Mouse (Mus musculus): Measurements from ENCODE around the gene Polr2g. TPM values are rescaled to one million over a fixed set of nuclear protein-coding genes. Genes with fewer than 3 reads are reported as not detected.
A peak's percentile ranks its signal among the peaks of the same experiment; 100 is the strongest.

Polr2g gene
- polyA plus RNA-seq, 1 experiment from 2014 or later: 163 TPM

DNA sequence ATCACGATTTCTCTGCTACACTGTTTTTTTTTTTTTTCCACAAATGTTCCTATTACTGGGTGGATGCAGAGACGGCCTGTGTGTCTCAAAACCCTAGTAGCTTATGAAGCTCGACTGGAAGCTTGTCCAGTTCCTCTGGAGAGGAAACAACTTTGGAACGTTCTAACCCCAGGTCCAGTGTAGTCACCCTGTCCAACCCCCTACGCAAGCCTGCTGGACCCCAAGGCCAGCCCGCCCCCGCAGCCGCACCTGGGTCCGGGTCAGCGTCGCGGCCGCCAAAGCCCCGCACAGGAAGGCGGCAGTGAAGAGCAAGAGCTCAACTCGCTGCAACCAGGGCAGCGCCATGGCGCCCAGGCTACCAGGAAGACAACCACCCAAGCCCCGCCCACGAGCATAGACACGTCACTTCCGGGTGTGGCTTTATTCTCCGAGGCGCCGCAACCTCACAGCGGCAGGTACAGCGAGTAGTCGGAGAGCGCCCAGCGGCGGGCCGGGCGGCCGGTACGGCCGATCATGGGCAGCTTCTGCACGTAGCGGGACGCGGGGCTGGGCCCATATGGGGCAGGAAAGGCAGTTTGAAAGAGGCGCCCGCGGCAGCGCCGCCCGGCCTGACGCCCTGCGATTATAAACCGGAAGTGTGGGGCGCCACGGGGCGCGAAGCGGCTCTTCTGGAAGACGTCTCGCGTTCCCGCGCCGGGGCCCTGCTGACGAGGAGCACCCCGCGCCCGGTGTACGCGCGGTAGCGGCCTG is 24.1 kb downstream of the Polr2g start, which contains the start of gene Tmem179b:
Gene Tmem179b, minus strand, starts transcription at position 382 of the 750 bp plus-strand sequence.
- DNase-seq: peak; percentile 98
- Histone ChIP-seq H3K27ac (ENCODE audit: low read depth) (peak within 1 kb of the TSS; percentile 99), H3K27me3 (ENCODE audit: insufficient read depth, low read length) (no peaks in the 10 kb centered on the region), H3K9me3 (ENCODE audit: low read depth, low read length) (no peaks in the 10 kb centered on the region), H3K4me1 (ENCODE audit: insufficient read depth) (no peaks in the 10 kb centered on the region; the same call in none of the 2 replicates), H3K36me3 (ENCODE audit: insufficient read depth) (peaks cover 47% of the 10 kb centered on the region), H3K4me3 (ENCODE audit: low read depth, low read length) (peak within 1 kb of the TSS; percentile 72), H3K4me2 (peak within 1 kb of the TSS; percentile 99), H3K9ac (peak within 1 kb of the TSS; percentile 94)
- TF ChIP-seq CTCF (IDR thresholded peaks at IDR 0.05; ENCODE audit: low read depth): no peak
- peak; percentile 90 for ATAC-seq (ENCODE audit: insufficient read depth)
- under 1% methylated on average over 68 of the region's 68 CpGs for WGBS

DNA sequence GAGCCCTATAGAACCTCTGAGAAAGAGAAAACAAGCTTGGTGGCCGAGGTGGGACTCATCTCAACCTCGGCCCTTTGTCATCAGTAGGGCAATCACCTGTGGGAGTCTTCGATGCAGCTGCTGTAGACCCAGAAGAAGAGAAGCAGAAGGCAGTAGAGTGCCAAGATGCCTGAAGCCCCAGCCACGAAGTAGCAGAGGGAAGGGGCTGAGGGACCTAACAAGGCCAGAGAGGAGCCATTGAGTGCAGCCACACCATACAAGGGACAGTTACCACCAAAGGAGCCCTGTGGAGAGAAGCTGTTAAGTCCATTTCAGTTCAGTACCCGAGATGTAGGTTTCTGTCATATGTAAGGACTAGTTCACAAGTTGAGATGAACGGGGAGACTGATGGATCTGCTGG is 25.0 kb downstream of the Polr2g start:
- Histone ChIP-seq H3K9ac (peak overlapping the region; percentile 94), H3K36me3 (ENCODE audit: insufficient read depth) (peaks cover 51% of the 10 kb centered on the region), H3K27ac (ENCODE audit: low read depth) (peak overlapping the region; percentile 99; the same call in 1 of the 2 replicates)

DNA sequence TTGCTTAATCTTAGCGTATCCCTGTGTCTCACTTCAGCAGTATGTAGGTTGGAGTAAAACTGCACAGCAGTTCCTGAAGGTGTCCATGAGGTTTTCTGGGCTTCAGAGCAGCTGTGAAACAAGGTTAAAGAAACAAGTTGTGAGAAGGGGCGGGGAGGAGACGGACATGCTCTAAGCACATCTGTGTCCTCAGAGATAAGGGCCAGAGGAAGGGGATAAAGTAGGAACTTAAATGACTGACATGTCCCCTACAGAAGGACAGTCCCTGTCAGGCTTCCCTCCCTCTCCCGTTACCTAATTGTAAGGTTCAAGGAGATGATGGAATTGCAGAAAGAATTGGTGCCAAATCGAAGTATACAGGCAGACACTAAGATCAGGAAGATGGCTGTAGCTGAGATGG is 25.4 kb downstream of the Polr2g start:
- 65% methylated on average over 5 of the region's 5 CpGs for WGBS
- Histone ChIP-seq H3K36me3 (ENCODE audit: insufficient read depth) (peaks cover 51% of the 10 kb centered on the region), H3K4me2 (peak overlapping the region; percentile 99), H3K27ac (ENCODE audit: low read depth) (0 out of 2 replicates have a peak overlapping the region, but pooled peaks have one; percentile 99), H3K9me3 (ENCODE audit: low read depth, low read length) (no peaks in the 10 kb centered on the region), H3K4me1 (ENCODE audit: insufficient read depth) (no peaks in the 10 kb centered on the region; the same call in none of the 2 replicates), H3K4me3 (ENCODE audit: low read depth, low read length) (peak overlapping the region; percentile 72), H3K9ac (peak overlapping the region; percentile 94; the same call in 1 of the 2 replicates), H3K27me3 (ENCODE audit: insufficient read depth, low read length) (no peaks in the 10 kb centered on the region)
- ATAC-seq (ENCODE audit: insufficient read depth) (no peak), DNase-seq (no peak)
- no peak for TF ChIP-seq CTCF (IDR thresholded peaks at IDR 0.05; ENCODE audit: low read depth)

More for the DNA sequence above, 25.0 kb downstream of the Polr2g start:
- no peaks in the 10 kb centered on the region for H3K9me3 ChIP-seq (ENCODE audit: low read depth, low read length)
- ATAC-seq (ENCODE audit: insufficient read depth) (no peak), DNase-seq (peak; percentile 15)
- H3K27me3 ChIP-seq (ENCODE audit: insufficient read depth, low read length): no peaks in the 10 kb centered on the region
- H3K4me3 ChIP-seq (ENCODE audit: low read depth, low read length): peak overlapping the region; percentile 72
- H3K4me2 ChIP-seq: peak overlapping the region; percentile 99
- no peak for TF ChIP-seq CTCF (IDR thresholded peaks at IDR 0.05; ENCODE audit: low read depth)
- H3K4me1 ChIP-seq (ENCODE audit: insufficient read depth): no peaks in the 10 kb centered on the region; the same call in none of the 2 replicates
- 51% methylated on average over 6 of the region's 6 CpGs for WGBS

DNA sequence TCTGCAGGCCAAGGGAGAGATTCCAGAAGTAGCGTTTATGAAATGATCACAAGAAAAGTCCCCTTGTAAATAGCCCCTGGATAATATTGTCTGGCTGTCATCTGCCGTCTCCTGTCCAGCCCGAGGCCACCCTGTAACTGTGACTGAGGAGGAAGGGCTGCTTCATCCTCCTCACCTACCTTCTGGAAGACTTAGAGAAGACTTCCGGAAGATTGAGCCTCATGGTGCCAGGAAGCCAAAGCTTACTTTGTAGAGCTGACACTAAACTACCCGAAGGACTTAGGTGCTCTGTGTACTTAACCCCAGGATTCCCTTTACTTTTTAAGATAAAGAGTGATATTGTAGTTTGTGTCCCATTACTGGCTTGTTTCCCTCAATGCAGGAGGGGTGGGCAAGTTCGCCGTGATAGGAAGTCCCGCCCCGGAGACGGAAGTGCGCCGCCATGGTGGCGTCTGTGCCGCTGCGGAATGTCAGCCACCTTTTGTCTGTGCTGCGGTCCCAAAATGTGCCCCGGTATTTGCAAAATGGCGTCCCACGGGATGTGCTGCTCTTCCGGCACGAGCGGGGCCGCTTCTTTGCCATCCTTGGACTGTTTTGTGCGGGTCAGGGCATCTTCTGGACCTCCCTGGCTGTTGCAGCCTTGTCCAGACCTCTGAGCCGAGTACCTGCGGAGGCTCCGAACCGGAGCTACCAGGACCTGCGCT is 27.7 kb downstream of the Polr2g start, which contains the start of gene Tmem223:
Gene Tmem223, plus strand, starts transcription at position 430 of the 704 bp plus-strand sequence.
- peaks cover 69% of the 10 kb centered on the region for H3K36me3 ChIP-seq (ENCODE audit: insufficient read depth)
- no peaks in the 10 kb centered on the region; the same call in none of the 2 replicates for H3K4me1 ChIP-seq (ENCODE audit: insufficient read depth)
- H3K27ac ChIP-seq (ENCODE audit: low read depth): peak within 1 kb of the TSS; percentile 91
- WGBS: 23% methylated on average over 29 of the region's 29 CpGs
- H3K9me3 ChIP-seq (ENCODE audit: low read depth, low read length): no peaks in the 10 kb centered on the region
- ATAC-seq (ENCODE audit: insufficient read depth) (peak; percentile 25; the same call in 1 of the 2 replicates), DNase-seq (peak; percentile 87)
- H3K27me3 ChIP-seq (ENCODE audit: insufficient read depth, low read length): no peaks in the 10 kb centered on the region
- peak; percentile 32; the same call in 1 of the 2 replicates for TF ChIP-seq CTCF (IDR thresholded peaks at IDR 0.05; ENCODE audit: low read depth)
- peak within 1 kb of the TSS; percentile 95 for H3K9ac ChIP-seq
- H3K4me2 ChIP-seq: peak within 1 kb of the TSS; percentile 82
- H3K4me3 ChIP-seq (ENCODE audit: low read depth, low read length): peak within 1 kb of the TSS; percentile 72

DNA sequence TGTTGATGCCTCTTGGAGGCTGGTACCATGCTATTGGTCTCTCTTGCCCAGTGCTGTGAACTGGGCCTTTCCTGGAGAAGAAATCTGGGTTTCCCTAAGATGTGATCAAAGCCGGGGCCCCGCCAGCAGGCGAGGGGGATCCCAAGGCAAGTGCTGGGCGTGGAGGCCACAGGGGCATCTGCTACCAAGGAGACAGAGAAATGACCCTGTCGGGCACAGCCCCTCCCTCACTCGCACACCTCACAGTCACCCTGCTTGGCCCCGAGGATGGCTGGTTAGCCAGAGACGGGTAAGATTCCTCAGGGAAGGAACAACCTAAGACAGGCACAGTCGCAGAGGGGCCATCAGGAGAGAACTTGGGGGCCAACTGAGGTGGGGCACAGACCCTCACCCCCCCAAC is 32.8 kb downstream of the Polr2g start:
- Histone ChIP-seq H3K4me2 (no peak overlapping the region), H3K4me1 (ENCODE audit: insufficient read depth) (no peaks in the 10 kb centered on the region; the same call in 1 of the 2 replicates), H3K36me3 (ENCODE audit: insufficient read depth) (peaks cover 84% of the 10 kb centered on the region), H3K4me3 (ENCODE audit: low read depth, low read length) (no peak overlapping the region), H3K27me3 (ENCODE audit: insufficient read depth, low read length) (no peaks in the 10 kb centered on the region), H3K9me3 (ENCODE audit: low read depth, low read length) (no peaks in the 10 kb centered on the region; the same call in 1 of the 2 replicates), H3K27ac (ENCODE audit: low read depth) (no peak overlapping the region), H3K9ac (no peak overlapping the region)
- ATAC-seq (ENCODE audit: insufficient read depth) (no peak), DNase-seq (no peak)
- over 99% methylated on average over 9 of the region's 9 CpGs for WGBS
- no peak for TF ChIP-seq CTCF (IDR thresholded peaks at IDR 0.05; ENCODE audit: low read depth)

DNA sequence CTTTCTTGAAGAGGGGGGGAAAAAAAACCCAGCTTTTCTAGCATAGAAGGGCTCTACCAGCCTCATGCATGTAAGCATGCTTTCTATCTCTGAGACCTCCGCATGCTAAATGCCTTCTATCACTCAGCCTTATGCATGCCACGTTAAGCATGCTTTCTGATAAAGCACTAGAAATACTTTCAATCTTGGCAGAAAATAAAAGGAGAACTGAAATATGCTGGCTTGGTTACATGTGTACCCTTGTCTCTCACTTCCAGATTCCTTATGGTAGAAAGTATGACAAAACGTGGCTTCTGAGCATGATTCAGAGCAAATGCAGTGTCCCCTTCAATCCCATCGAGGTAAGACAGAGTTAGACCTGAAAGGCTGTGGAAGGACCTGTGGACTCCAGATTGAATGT is 35.1 kb downstream of the Polr2g start:
- no peak overlapping the region for H3K4me2 ChIP-seq
- DNase-seq (no peak), ATAC-seq (ENCODE audit: insufficient read depth) (no peak)
- no peaks in the 10 kb centered on the region for H3K27me3 ChIP-seq (ENCODE audit: insufficient read depth, low read length)
- H3K4me1 ChIP-seq (ENCODE audit: insufficient read depth): no peaks in the 10 kb centered on the region
- no peak overlapping the region for H3K4me3 ChIP-seq (ENCODE audit: low read depth, low read length)
- WGBS: 90% methylated on average over 4 of the region's 4 CpGs
- TF ChIP-seq CTCF (IDR thresholded peaks at IDR 0.05; ENCODE audit: low read depth): no peak
- H3K36me3 ChIP-seq (ENCODE audit: insufficient read depth): peaks cover 61% of the 10 kb centered on the region
- no peaks in the 10 kb centered on the region; the same call in 1 of the 2 replicates for H3K9me3 ChIP-seq (ENCODE audit: low read depth, low read length)
- H3K27ac ChIP-seq (ENCODE audit: low read depth): no peak overlapping the region
- no peak overlapping the region for H3K9ac ChIP-seq
